Mouse (Mus musculus): ENCODE data around the gene 2810408A11Rik. TPM values are rescaled to one million over a fixed set of nuclear protein-coding genes. Genes with fewer than 3 reads are reported as not detected.
"Not testable (repeated sequence)": the region's sequence is repeated elsewhere in the genome, so short reads cannot be mapped to it uniquely, and the experiment has no call there.

2810408A11Rik gene
- polyA plus RNA-seq, 1 experiment = 3.2 TPM

- Histone ChIP-seq H3K27ac (replicated peaks; ENCODE audit: low read depth, low read length) (peak overlapping the region; percentile 47; the same call in 1 of the 2 replicates), H3K4me1 (ENCODE audit: control insufficient read depth, insufficient read depth, insufficient read length, low read length) (peaks cover 12% of the 10 kb centered on the region), H3K4me3 (ENCODE audit: insufficient read depth, low read depth, low read length) (peak overlapping the region; percentile 46)
Measured at GRCm38 (mm10) chr11:69936156-69936555, 35.4 kb upstream of the 2810408A11Rik start.

- Histone ChIP-seq H3K4me1 (ENCODE audit: control insufficient read depth, insufficient read depth, insufficient read length, low read length) (peaks cover 12% of the 10 kb centered on the region), H3K4me3 (ENCODE audit: insufficient read depth, low read depth, low read length) (peak within 1 kb of the TSS; percentile 46), H3K27ac (replicated peaks; ENCODE audit: low read depth, low read length) (peak within 1 kb of the TSS; percentile 47)
Measured at GRCm38 (mm10) chr11:69935137-69935879, 34.5 kb upstream of the 2810408A11Rik start, which contains the start of gene Ybx2. Ybx2 (plus strand) TSS chr11:69935796.

- H3K4me3 ChIP-seq (ENCODE audit: insufficient read depth, low read depth, low read length) = no peak overlapping the region
- no peak overlapping the region for H3K27ac ChIP-seq (replicated peaks; ENCODE audit: low read depth, low read length)
- H3K4me1 ChIP-seq (ENCODE audit: control insufficient read depth, insufficient read depth, insufficient read length, low read length) = peaks cover 10% of the 10 kb centered on the region
Measured at GRCm38 (mm10) chr11:69934681-69935080, 33.9 kb upstream of the 2810408A11Rik start.

- Histone ChIP-seq H3K27ac (replicated peaks; ENCODE audit: low read depth, low read length) (no peak overlapping the region), H3K4me3 (ENCODE audit: insufficient read depth, low read depth, low read length) (no peak overlapping the region)
Measured at GRCm38 (mm10) chr11:69934169-69934568, 33.4 kb upstream of the 2810408A11Rik start.

DNA sequence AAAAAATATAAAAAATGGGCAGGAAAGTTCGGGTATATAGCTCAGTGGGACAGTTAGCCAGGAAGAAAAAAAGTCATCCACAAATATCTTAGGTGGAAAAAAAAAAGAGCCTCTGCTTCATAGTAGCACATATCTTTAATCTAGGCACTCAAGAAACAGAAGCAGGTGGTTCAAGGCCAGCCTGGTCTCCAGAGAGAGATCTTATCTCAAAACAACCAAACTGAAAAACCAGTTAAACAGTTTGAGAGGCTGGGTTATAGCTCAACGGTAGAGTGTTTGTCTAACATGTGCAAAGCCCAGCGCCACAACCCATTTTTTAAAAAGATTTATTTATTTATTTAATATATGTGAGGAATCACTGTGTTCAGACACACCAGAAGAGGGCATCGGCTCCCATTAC, 32.3 kb upstream of the 2810408A11Rik start:
- Histone ChIP-seq H3K4me3 (ENCODE audit: insufficient read depth, low read depth, low read length) (no peak overlapping the region), H3K4me1 (ENCODE audit: control insufficient read depth, insufficient read depth, insufficient read length, low read length) (0 out of 2 replicates have a peak, but pooled peaks cover 1% of the 10 kb centered on the region), H3K27ac (replicated peaks; ENCODE audit: low read depth, low read length) (no peak overlapping the region)

More at GRCm38 (mm10) chr11:69934169-69934568, 33.4 kb upstream of the 2810408A11Rik start:
- peaks cover 6% of the 10 kb centered on the region; the same call in 1 of the 2 replicates for H3K4me1 ChIP-seq (ENCODE audit: control insufficient read depth, insufficient read depth, insufficient read length, low read length)

DNA sequence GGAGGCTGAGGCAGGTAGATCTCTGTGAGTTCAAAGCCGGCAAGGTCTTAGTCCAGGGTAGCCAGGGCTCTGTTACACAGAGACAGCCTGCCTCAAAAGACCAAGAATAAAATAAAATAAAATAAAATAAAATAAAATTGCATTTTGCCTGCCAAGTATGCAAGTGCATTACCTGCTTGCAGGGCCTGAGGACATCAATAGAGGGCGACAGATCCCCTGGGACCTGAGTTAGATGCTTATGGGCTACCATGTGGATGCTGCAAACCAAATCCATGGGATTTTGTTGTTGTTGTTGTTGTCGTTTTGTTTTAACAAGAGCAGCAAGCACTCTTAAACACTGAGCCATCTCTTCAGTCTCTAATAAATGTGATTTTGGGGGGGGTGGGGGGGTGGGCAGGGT, 31.5 kb upstream of the 2810408A11Rik start:
- no peak overlapping the region for H3K4me3 ChIP-seq (ENCODE audit: insufficient read depth, low read depth, low read length)

GRCm38 (mm10) chr11:69931769-69932168, 31.0 kb upstream of the 2810408A11Rik start:
- H3K27ac ChIP-seq (replicated peaks; ENCODE audit: low read depth, low read length) = no peak overlapping the region
- H3K4me1 ChIP-seq (ENCODE audit: control insufficient read depth, insufficient read depth, insufficient read length, low read length) = no peaks in the 10 kb centered on the region

More for the DNA sequence above, 31.5 kb upstream of the 2810408A11Rik start:
- no peaks in the 10 kb centered on the region for H3K4me1 ChIP-seq (ENCODE audit: control insufficient read depth, insufficient read depth, insufficient read length, low read length)
- H3K27ac ChIP-seq (replicated peaks; ENCODE audit: low read depth, low read length) = no peak overlapping the region

GRCm38 (mm10) chr11:69930967-69931537, 30.3 kb upstream of the 2810408A11Rik start:
- Histone ChIP-seq H3K4me3 (ENCODE audit: insufficient read depth, low read depth, low read length) (no peak overlapping the region), H3K4me1 (ENCODE audit: control insufficient read depth, insufficient read depth, insufficient read length, low read length) (no peaks in the 10 kb centered on the region), H3K27ac (replicated peaks; ENCODE audit: low read depth, low read length) (no peak overlapping the region; the same call in 1 of the 2 replicates)

More at GRCm38 (mm10) chr11:69931769-69932168, 31.0 kb upstream of the 2810408A11Rik start:
- no peak overlapping the region for H3K4me3 ChIP-seq (ENCODE audit: insufficient read depth, low read depth, low read length)

DNA sequence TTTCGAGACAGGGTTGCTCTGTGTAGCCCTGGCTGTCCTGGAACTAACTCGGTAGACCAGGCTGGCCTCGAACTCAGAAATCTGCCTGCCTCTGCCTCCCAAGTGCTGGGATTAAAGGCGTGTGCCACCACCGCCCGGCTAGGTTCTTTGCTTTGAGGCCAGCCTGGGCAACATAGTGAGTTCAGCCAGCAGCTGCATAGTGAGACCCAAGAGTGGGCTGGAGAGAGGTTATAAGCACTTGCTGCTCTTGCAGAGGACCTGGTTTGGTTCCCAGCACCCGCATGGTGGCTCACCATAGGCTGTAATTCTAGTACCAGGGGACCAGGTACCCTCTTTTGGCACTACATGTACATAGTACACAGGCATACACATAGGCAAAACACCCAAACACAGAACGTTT, 29.4 kb upstream of the 2810408A11Rik start:
- H3K4me1 ChIP-seq (ENCODE audit: control insufficient read depth, insufficient read depth, insufficient read length, low read length); H3K4me3 ChIP-seq (ENCODE audit: insufficient read depth, low read depth, low read length); H3K27ac ChIP-seq (replicated peaks; ENCODE audit: low read depth, low read length): not testable (repeated sequence)

- Histone ChIP-seq H3K4me3 (ENCODE audit: insufficient read depth, low read depth, low read length) (no peak overlapping the region), H3K27ac (replicated peaks; ENCODE audit: low read depth, low read length) (no peak overlapping the region; the same call in 1 of the 2 replicates), H3K4me1 (ENCODE audit: control insufficient read depth, insufficient read depth, insufficient read length, low read length) (no peaks in the 10 kb centered on the region)
Measured at GRCm38 (mm10) chr11:69929712-69930111, 28.9 kb upstream of the 2810408A11Rik start.

GRCm38 (mm10) chr11:69927501-69927900, 26.7 kb upstream of the 2810408A11Rik start:
- Histone ChIP-seq H3K27ac (replicated peaks; ENCODE audit: low read depth, low read length) (no peak overlapping the region), H3K4me3 (ENCODE audit: insufficient read depth, low read depth, low read length) (no peak overlapping the region), H3K4me1 (ENCODE audit: control insufficient read depth, insufficient read depth, insufficient read length, low read length) (peaks cover under 1% of the 10 kb centered on the region)

- Histone ChIP-seq H3K4me1 (ENCODE audit: control insufficient read depth, insufficient read depth, insufficient read length, low read length) (peaks cover 3% of the 10 kb centered on the region), H3K4me3 (ENCODE audit: insufficient read depth, low read depth, low read length) (no peak overlapping the region), H3K27ac (replicated peaks; ENCODE audit: low read depth, low read length) (no peak overlapping the region; the same call in 1 of the 2 replicates)
Measured at GRCm38 (mm10) chr11:69922796-69923195, 22.0 kb upstream of the 2810408A11Rik start.

- peak overlapping the region; percentile 91 for H3K27ac ChIP-seq (replicated peaks; ENCODE audit: low read depth, low read length)
- H3K4me3 ChIP-seq (ENCODE audit: insufficient read depth, low read depth, low read length) = peak overlapping the region; percentile 65
- H3K4me1 ChIP-seq (ENCODE audit: control insufficient read depth, insufficient read depth, insufficient read length, low read length) = peaks cover 3% of the 10 kb centered on the region
Measured at GRCm38 (mm10) chr11:69922012-69922756, 21.4 kb upstream of the 2810408A11Rik start.

DNA sequence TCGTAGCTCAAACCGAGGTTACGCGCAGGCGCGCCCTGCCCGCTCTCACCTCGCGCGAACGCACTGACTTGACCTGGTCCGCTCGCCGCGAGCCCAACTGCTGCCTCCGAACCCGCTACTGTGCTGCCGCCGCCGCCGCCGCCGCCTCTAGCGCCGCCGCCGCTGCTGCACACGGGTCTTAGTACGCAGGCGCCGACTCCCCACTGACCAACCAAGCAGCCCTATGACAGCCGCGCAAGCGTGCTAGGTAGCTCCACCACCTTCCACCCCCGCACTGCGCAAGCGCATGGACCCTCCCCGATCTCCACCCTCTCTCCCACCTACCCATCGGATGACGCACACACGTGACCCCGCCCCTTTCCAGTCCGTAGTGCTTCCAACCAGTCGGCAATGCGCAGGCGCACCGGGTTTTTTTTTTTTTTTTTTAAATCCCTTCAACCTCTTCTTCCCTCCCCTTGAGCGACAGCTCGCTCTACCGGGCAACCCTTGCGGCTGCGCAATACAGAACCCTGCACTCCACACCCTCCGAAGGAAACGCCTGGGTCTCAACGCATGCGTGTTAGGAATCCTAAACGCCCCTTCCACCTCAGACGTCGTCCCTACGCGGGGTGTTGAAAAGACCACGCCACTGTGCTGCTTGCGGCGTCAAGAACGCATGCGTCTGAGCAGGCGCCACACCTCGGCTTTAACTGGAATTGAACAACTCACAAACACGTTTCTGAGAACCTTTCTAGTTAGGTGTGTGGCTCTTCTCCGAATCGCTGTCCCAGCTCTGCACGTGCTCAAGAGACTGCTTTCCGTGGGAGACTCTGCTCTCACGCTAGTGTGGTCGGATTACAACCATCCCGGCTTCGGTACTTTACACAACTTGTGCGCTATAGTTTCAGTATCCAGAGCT, 20.6 kb upstream of the 2810408A11Rik start, which contains the start of gene Eif5a:
Eif5a (minus strand) TSS at position 845 of the 898 bp plus-strand sequence.
- peak within 1 kb of the TSS; percentile 91 for H3K27ac ChIP-seq (replicated peaks; ENCODE audit: low read depth, low read length)
- H3K4me1 ChIP-seq (ENCODE audit: control insufficient read depth, insufficient read depth, insufficient read length, low read length) = peaks cover 3% of the 10 kb centered on the region
- peak within 1 kb of the TSS; percentile 72 for H3K4me3 ChIP-seq (ENCODE audit: insufficient read depth, low read depth, low read length)

All from brown adipose tissue, adult 24 weeks (tissue).